Mouse (Mus musculus): ENCODE results near the gene Banf2. TPM values are rescaled to one million over a fixed set of nuclear protein-coding genes. Genes with fewer than 3 reads are reported as not detected.

Gene Banf2
- total and polyA plus RNA-seq, 3 experiments = not detected

DNA sequence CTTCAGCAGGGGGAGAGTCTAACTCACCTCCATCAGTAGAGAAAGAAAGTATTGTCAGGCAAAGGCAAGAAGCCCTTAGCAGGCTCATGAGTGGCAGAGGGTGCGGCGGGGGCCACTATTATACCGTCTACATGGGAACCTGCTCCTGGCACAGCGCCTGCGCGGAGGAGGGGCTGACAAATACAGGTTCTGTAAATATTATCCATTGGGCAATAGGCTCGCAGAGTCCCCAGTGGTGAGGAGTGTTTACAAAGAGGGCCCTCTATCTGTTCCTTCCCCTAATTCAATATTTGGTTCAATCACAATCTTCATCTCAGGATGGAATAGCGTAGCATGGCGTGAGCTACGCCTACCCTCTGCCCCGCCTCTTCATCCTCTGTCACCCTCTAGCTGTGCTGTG lies 18.8 kb upstream of the Banf2 start:
- H3K36me3 ChIP-seq (ENCODE audit: control insufficient read depth in 1 of 2, insufficient read depth in 2 of 2, low read length in 2 of 2) = peaks cover 0 to 5% of the 10 kb centered on the region in 2 experiments; a peak in 2 of 4 replicates
- H3K9me3 ChIP-seq (replicated peaks; ENCODE audit: insufficient read depth, low read length) = no peaks in the 10 kb centered on the region
- peaks cover 18% of the 10 kb centered on the region for H3K79me2 ChIP-seq (ENCODE audit: control insufficient read depth, insufficient read depth, low read length, poor library complexity)
- peaks cover 3 to 7% of the 10 kb centered on the region in 2 experiments; a peak in 3 of 4 replicates for H3K4me1 ChIP-seq (ENCODE audit: control insufficient read depth in 1 of 2, insufficient read depth in 2 of 2, low read length in 2 of 2)
- no peak for TF ChIP-seq USF2 (IDR thresholded peaks at IDR 0.05; ENCODE audit: borderline replicate concordance in 1 of 2, insufficient read depth in 1 of 2, low read depth in 1 of 2, low read length in 2 of 2)
- H3K27me3 ChIP-seq (ENCODE audit: control insufficient read depth in 1 of 2, insufficient read depth in 2 of 2, low read length in 2 of 2) = peaks cover 0 to 8% of the 10 kb centered on the region in 2 experiments; a peak in 3 of 4 replicates
- H3K4me3 ChIP-seq (ENCODE audit: control insufficient read depth in 1 of 2, insufficient read depth in 1 of 2, low read depth in 2 of 2, low read length in 2 of 2) = no peak overlapping the region
- H3K9ac ChIP-seq (ENCODE audit: control insufficient read depth, low read depth, low read length, poor library complexity, severe bottlenecking) = no peak overlapping the region
- no peak for DNase-seq (ENCODE audit: low read depth, low spot score)
- no peak overlapping the region for H3K27ac ChIP-seq (ENCODE audit: control insufficient read depth, low read depth, low read length)

DNA sequence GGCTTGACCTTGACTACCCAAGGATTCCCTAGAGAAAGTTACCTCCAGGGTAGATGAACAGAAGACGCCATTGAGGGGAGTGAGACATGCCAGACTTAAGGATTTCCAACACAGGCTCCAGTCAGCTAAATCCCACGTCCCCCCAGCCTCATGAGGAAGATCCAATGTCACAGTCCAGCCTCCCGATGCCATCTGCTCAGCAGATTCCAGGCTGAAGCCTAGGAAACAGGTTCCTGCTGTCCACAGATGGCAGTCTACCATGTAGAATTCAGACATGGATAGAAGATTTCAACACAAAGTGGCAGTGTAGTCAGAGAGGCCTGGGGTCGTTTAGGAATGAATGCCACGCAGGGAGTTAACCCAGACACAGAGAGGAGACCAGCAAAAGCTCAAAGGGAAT lies 18.4 kb upstream of the Banf2 start:
- TF ChIP-seq CHD1 (IDR thresholded peaks at IDR 0.05; ENCODE audit: low read depth, low read length) = no peak
- no peak for TF ChIP-seq POLR2A (IDR thresholded peaks at IDR 0.05; ENCODE audit: control insufficient read depth in 1 of 2, insufficient read depth in 1 of 2, low read depth in 1 of 2, low read length in 2 of 2, poor library complexity in 1 of 2)
- TF ChIP-seq POLR2AphosphoS5 (IDR thresholded peaks at IDR 0.05; ENCODE audit: borderline replicate concordance, low read depth, low read length) = no peak
- no peak for TF ChIP-seq RCOR1 (IDR thresholded peaks at IDR 0.05; ENCODE audit: low read depth, low read length)
- no peak for TF ChIP-seq USF1 (IDR thresholded peaks at IDR 0.05; ENCODE audit: low read depth, low read length)
- no peak for TF ChIP-seq TAL1 (IDR thresholded peaks at IDR 0.05; ENCODE audit: low read length)
- H3K27ac ChIP-seq (ENCODE audit: control insufficient read depth, low read depth, low read length) = no peak overlapping the region
- peaks cover 0 to 8% of the 10 kb centered on the region in 2 experiments; a peak in 3 of 4 replicates for H3K27me3 ChIP-seq (ENCODE audit: control insufficient read depth in 1 of 2, insufficient read depth in 2 of 2, low read length in 2 of 2)
- no peaks in the 10 kb centered on the region for H3K9me3 ChIP-seq (replicated peaks; ENCODE audit: insufficient read depth, low read length)
- H3K79me2 ChIP-seq (ENCODE audit: control insufficient read depth, insufficient read depth, low read length, poor library complexity) = peaks cover 15% of the 10 kb centered on the region
- peaks cover 0 to 1% of the 10 kb centered on the region in 2 experiments; a peak in 2 of 4 replicates for H3K36me3 ChIP-seq (ENCODE audit: control insufficient read depth in 1 of 2, insufficient read depth in 2 of 2, low read length in 2 of 2)
- DNase-seq (ENCODE audit: low read depth, low spot score) = no peak
- H3K4me3 ChIP-seq (ENCODE audit: control insufficient read depth in 1 of 2, insufficient read depth in 1 of 2, low read depth in 2 of 2, low read length in 2 of 2) = no peak overlapping the region
- H3K4me1 ChIP-seq (ENCODE audit: control insufficient read depth in 1 of 2, insufficient read depth in 2 of 2, low read length in 2 of 2) = peaks cover 0 to 2% of the 10 kb centered on the region in 2 experiments; a peak in 2 of 4 replicates
- H3K9ac ChIP-seq (ENCODE audit: control insufficient read depth, low read depth, low read length, poor library complexity, severe bottlenecking) = no peak overlapping the region

DNA sequence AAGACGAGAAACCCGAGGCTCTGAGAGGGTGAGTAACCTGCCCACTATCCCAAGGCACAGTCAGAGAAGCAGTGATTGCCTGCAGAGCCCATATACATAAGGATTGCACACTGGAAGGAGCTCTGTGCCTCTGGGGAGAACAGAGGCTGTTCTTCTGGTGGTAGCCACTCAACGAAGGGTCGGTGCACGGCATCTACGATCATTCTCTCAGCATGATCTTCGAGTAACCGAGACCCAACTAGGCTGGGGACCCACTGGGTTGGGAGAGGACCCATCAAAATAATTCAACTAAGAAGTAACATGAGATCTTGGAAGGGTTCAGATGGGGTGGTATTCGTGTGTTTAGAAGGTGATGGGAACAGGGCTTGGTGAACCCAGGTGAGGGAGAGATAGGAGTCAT lies 17.0 kb upstream of the Banf2 start:
- Histone ChIP-seq H3K27me3 (ENCODE audit: control insufficient read depth in 1 of 2, insufficient read depth in 2 of 2, low read length in 2 of 2) (peaks cover 0 to 8% of the 10 kb centered on the region in 2 experiments; a peak in 3 of 4 replicates), H3K4me3 (ENCODE audit: control insufficient read depth in 1 of 2, insufficient read depth in 1 of 2, low read depth in 2 of 2, low read length in 2 of 2) (no peak overlapping the region), H3K36me3 (ENCODE audit: control insufficient read depth in 1 of 2, insufficient read depth in 2 of 2, low read length in 2 of 2) (no peaks in the 10 kb centered on the region), H3K9me3 (replicated peaks; ENCODE audit: insufficient read depth, low read length) (no peaks in the 10 kb centered on the region), H3K27ac (ENCODE audit: control insufficient read depth, low read depth, low read length) (no peak overlapping the region), H3K79me2 (ENCODE audit: control insufficient read depth, insufficient read depth, low read length, poor library complexity) (peaks cover 2% of the 10 kb centered on the region; the same call in 1 of the 2 replicates), H3K9ac (ENCODE audit: control insufficient read depth, low read depth, low read length, poor library complexity, severe bottlenecking) (no peak overlapping the region), H3K4me1 (ENCODE audit: control insufficient read depth in 1 of 2, insufficient read depth in 2 of 2, low read length in 2 of 2) (no peaks in the 10 kb centered on the region)
- TF ChIP-seq BHLHE40 (IDR thresholded peaks at IDR 0.05; ENCODE audit: borderline replicate concordance, low read depth, low read length) (no peak), EP300 (IDR thresholded peaks at IDR 0.05; ENCODE audit: low read depth in 1 of 2, low read length in 2 of 2) (no peak)
- DNase-seq (ENCODE audit: low read depth, low spot score) = no peak
